Mouse (Mus musculus): ENCODE measurements at regions not wholly inside any gene's neighbourhood (a gene's known extent, or its start where the extent isn't known, plus 50 kb on each side); places are given as distances from the start of the nearest gene placed in this dataset.
A peak's percentile ranks its signal among the peaks of the same experiment; 100 is the strongest.

GRCm38 (mm10) chr12:77780885-77781698 is 412.9 kb upstream of the Gm6657 start:
- DNase-seq = peak; percentile 97 to 98

- no peak for DNase-seq
These were observed 410.1 kb upstream of the Gm6657 start for GRCm38 (mm10) chr12:77783909-77784308.

- DNase-seq = no peak
These were observed 408.4 kb upstream of the Gm6657 start for GRCm38 (mm10) chr12:77785647-77786046.

- DNase-seq = no peak
These were observed 407.4 kb upstream of the Gm6657 start for GRCm38 (mm10) chr12:77786678-77787077.

GRCm38 (mm10) chr12:77788273-77788672 is 405.8 kb upstream of the Gm6657 start:
- no peak for DNase-seq

- peak in 1 of 2 experiments; percentile 36 for DNase-seq
These were observed 404.6 kb upstream of the Gm6657 start for GRCm38 (mm10) chr12:77789427-77789826.

GRCm38 (mm10) chr12:77789871-77790270 is 404.2 kb upstream of the Gm6657 start:
- no peak for DNase-seq

GRCm38 (mm10) chr12:77790891-77791672 is 403.0 kb upstream of the Gm6657 start:
- DNase-seq = peak; percentile 66 to 79

- no peak for DNase-seq
These were observed 395.5 kb upstream of the Gm6657 start for GRCm38 (mm10) chr12:77798516-77798915.

- no peak for DNase-seq
These were observed 394.8 kb upstream of the Gm6657 start for GRCm38 (mm10) chr12:77799134-77799770.

- DNase-seq = no peak
These were observed 386.4 kb upstream of the Gm6657 start for GRCm38 (mm10) chr12:77807674-77808073.

GRCm38 (mm10) chr12:77811276-77811675 is 382.8 kb upstream of the Gm6657 start:
- DNase-seq = peak; percentile 33 to 58

- no peak for DNase-seq
These were observed 374.6 kb upstream of the Gm6657 start for GRCm38 (mm10) chr12:77819456-77819855.

- DNase-seq = no peak
These were observed 370.5 kb upstream of the Gm6657 start for GRCm38 (mm10) chr12:77823381-77824030.

- DNase-seq = no peak
These were observed 360.5 kb upstream of the Gm6657 start for GRCm38 (mm10) chr12:77833411-77834169.

GRCm38 (mm10) chr12:77834891-77835290 is 359.2 kb upstream of the Gm6657 start:
- DNase-seq = no peak

GRCm38 (mm10) chr12:77836231-77836630 is 357.8 kb upstream of the Gm6657 start:
- no peak for DNase-seq

GRCm38 (mm10) chr12:77841844-77842415 is 352.1 kb upstream of the Gm6657 start:
- no peak for DNase-seq

GRCm38 (mm10) chr12:77852595-77853577 is 341.2 kb upstream of the Gm6657 start:
- no peak for DNase-seq

Measured in cerebellum, postnatal 25 days (tissue).